Mouse (Mus musculus) liver, adult (tissue): Measurements from ENCODE around the gene 2010111I01Rik.

Source experiments
- GATA4 ChIP-seq: IDR thresholded peaks from 2 replicates; pipeline ENCODE4 v1.6.1; 2014; ENCODE audit warnings: mild to moderate bottlenecking, low read length; ENCODE audit not compliant: insufficient replicate concordance

Gene 2010111I01Rik

GRCm38 (mm10) chr13:63252295-63253010 lies 287.8 kb downstream of the 2010111I01Rik start:
- no peak for TF ChIP-seq GATA4

GRCm38 (mm10) chr13:63253147-63253546 lies 288.5 kb downstream of the 2010111I01Rik start:
- TF ChIP-seq GATA4, result no peak

- no peak for TF ChIP-seq GATA4
Measured at GRCm38 (mm10) chr13:63253886-63254636, 289.4 kb downstream of the 2010111I01Rik start.

- peak; percentile 75; the same call in 1 of the 2 replicates for TF ChIP-seq GATA4
Measured at GRCm38 (mm10) chr13:63255519-63256011, 290.9 kb downstream of the 2010111I01Rik start.

- no peak for TF ChIP-seq GATA4
Measured at GRCm38 (mm10) chr13:63256146-63256545, 291.5 kb downstream of the 2010111I01Rik start.

- peak; percentile 66; the same call in 1 of the 2 replicates for TF ChIP-seq GATA4
Measured at GRCm38 (mm10) chr13:63256807-63257206, 292.1 kb downstream of the 2010111I01Rik start.

- TF ChIP-seq GATA4, result no peak
Measured at GRCm38 (mm10) chr13:63258167-63258582, 293.5 kb downstream of the 2010111I01Rik start.

- no peak for TF ChIP-seq GATA4
Measured at GRCm38 (mm10) chr13:63258671-63259070, 294.0 kb downstream of the 2010111I01Rik start.

- TF ChIP-seq GATA4, result no peak
Measured at GRCm38 (mm10) chr13:63260133-63260532, 295.4 kb downstream of the 2010111I01Rik start.

GRCm38 (mm10) chr13:63260753-63261631 lies 296.3 kb downstream of the 2010111I01Rik start:
- TF ChIP-seq GATA4, result peak; percentile 33; the same call in 1 of the 2 replicates

- TF ChIP-seq GATA4, result no peak
Measured at GRCm38 (mm10) chr13:63261676-63262075, 297.0 kb downstream of the 2010111I01Rik start.

- TF ChIP-seq GATA4, result no peak
Measured at GRCm38 (mm10) chr13:63262168-63262957, 297.7 kb downstream of the 2010111I01Rik start.

- TF ChIP-seq GATA4, result no peak
Measured at GRCm38 (mm10) chr13:63268371-63268770, 303.7 kb downstream of the 2010111I01Rik start.

- TF ChIP-seq GATA4, result no peak
Measured at GRCm38 (mm10) chr13:63268776-63269175, 304.1 kb downstream of the 2010111I01Rik start.
